Mouse (Mus musculus): ENCODE measurements at regions not wholly inside any gene's neighbourhood (a gene's known extent, or its start where the extent isn't known, plus 50 kb on each side); places are given as distances from the start of the nearest gene placed in this dataset.

DNA sequence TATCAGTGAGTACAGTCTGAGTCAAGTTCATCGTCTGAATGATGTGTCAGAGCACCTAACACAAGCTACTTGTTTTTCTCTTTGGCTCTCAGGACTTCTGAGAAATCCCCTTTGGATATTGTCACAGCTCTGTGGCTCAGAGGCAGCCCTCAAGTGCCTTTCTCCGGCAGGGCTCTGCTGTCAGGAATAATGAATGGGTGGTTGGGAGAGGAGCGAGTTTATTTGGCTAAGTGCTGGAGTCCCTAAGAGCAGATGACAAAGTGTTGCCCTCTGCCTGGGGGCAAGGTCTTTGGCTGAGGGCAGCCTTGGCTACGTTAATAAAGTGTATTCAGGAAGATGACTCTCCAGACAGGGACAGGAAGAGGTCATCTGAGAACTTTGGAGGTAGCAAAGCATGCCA, 110.5 kb upstream of the Sh3bp4 start:
- TF ChIP-seq CTCF (IDR thresholded peaks at IDR 0.05; ENCODE audit: low read depth, low read length) (no peak), POLR2A (IDR thresholded peaks at IDR 0.05; ENCODE audit: insufficient read depth, low read length) (no peak)

Measured in ES-Bruce4 (cell line).